Mouse (Mus musculus): Measurements from ENCODE around the gene Crtap. TPM values are rescaled to one million over a fixed set of nuclear protein-coding genes. Genes with fewer than 3 reads are reported as not detected.

The Crtap gene
- total RNA-seq, 4 experiments from 2014 or later: 5.1 to 8.9 (median 6.4) TPM

- DNase-seq (ENCODE audit: low spot score in 2 of 2): no peak
Observed at GRCm38 (mm10) chr9:114326011-114326748, 64.3 kb downstream of the Crtap start.

Other genes with a start within 250 kb of the Crtap start
- gene Bcl2a1c, start 60.5 kb downstream of the Crtap start, total RNA-seq (2022): not detected
- 1 to 10 TPM; 2.7 to 3.4 (median 3.0) TPM for gene Glb1, start 10.4 kb upstream of the Crtap start, total RNA-seq (2022)
- 1 to 10 TPM; 1.1 to 1.7 (median 1.4) TPM for gene Tmppe, start 10.4 kb upstream of the Crtap start, total RNA-seq (2022)
- not detected for gene Ccr4, start 114.2 kb upstream of the Crtap start, total RNA-seq (2022)
- not detected for gene C130032M10Rik, start 125.0 kb upstream of the Crtap start, total RNA-seq (2022)
- gene Trim71, start 173.7 kb upstream of the Crtap start, total RNA-seq (2022): not detected
- gene Cnot10, start 249.5 kb upstream of the Crtap start, total RNA-seq (2022): 10 to 100 TPM; 13.6 to 18.4 (median 15.9) TPM